Mouse (Mus musculus): ENCODE data around the gene Fam19a5.

DNA sequence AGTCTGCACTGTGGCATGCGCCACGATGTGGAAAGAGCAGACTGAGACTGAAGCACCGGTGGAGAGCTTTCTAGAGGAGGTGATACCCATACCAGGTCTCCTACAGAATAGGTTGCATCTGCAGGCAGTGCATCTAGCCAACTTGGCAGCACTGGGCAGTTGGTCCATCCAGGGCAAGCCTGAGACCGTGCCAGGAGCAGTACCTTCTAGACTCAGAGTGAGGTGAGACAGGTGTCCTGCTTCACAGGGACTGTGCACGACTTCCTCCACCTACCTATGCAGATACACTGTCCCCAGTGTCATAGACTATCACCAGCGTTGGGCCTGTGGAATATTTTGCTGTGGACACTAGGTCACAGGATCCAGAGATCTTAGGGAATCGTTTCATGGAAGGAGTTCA, 148.3 kb downstream of the Fam19a5 start:
- no peak for TF ChIP-seq CTCF (IDR thresholded peaks at IDR 0.05)
- TF ChIP-seq EP300 (IDR thresholded peaks at IDR 0.05), result no peak

Data from lung, postnatal 0 days (tissue).